Mouse (Mus musculus): ENCODE data around the gene Tbc1d2.

Gene Tbc1d2

GRCm38 (mm10) chr4:46650086-46650753, at the start of gene Tbc1d2:
Gene Tbc1d2, minus strand, starts transcription at chr4:46650209.
- in situ Hi-C loops (cut with MboI; ENCODE audit: unreplicated experiment in 2 of 2) = loop anchor here (5.0 to 10.0 kb wide), 7 partner anchors 38 to 448 kb away; partner anchors contain the start of gene Trmo (in 1 of the 2)

- in situ Hi-C loops (cut with MboI; ENCODE audit: unreplicated experiment in 2 of 2) = no loop called here
Measured at GRCm38 (mm10) chr4:46696467-46696866, 46.5 kb upstream of the Tbc1d2 start.

GRCm38 (mm10) chr4:46690565-46690964, 40.6 kb upstream of the Tbc1d2 start:
- in situ Hi-C loops (cut with MboI; ENCODE audit: unreplicated experiment in 2 of 2) = no loop called here

GRCm38 (mm10) chr4:46690023-46690420, 40.0 kb upstream of the Tbc1d2 start:
- in situ Hi-C loops (cut with MboI; ENCODE audit: unreplicated experiment in 2 of 2) = no loop called here

- in situ Hi-C loops (cut with MboI; ENCODE audit: unreplicated experiment in 2 of 2) = loop anchor here (5.0 kb wide), 1 partner anchor 348 kb away; no protein-coding TSS in a partner anchor
Measured at GRCm38 (mm10) chr4:46689397-46690022, 39.5 kb upstream of the Tbc1d2 start.

GRCm38 (mm10) chr4:46688213-46688832, 38.3 kb upstream of the Tbc1d2 start:
- in situ Hi-C loops (cut with MboI; ENCODE audit: unreplicated experiment in 2 of 2) = loop anchor here (5.0 kb wide), 1 partner anchor 349 kb away; no protein-coding TSS in a partner anchor

GRCm38 (mm10) chr4:46684160-46684559, 34.2 kb upstream of the Tbc1d2 start:
- in situ Hi-C loops (cut with MboI; ENCODE audit: unreplicated experiment in 2 of 2) = no loop called here

GRCm38 (mm10) chr4:46676646-46677045, 26.6 kb upstream of the Tbc1d2 start:
- in situ Hi-C loops (cut with MboI; ENCODE audit: unreplicated experiment in 2 of 2) = no loop called here

- in situ Hi-C loops (cut with MboI; ENCODE audit: unreplicated experiment in 2 of 2) = no loop called here
Measured at GRCm38 (mm10) chr4:46675992-46676391, 26.0 kb upstream of the Tbc1d2 start.

- in situ Hi-C loops (cut with MboI; ENCODE audit: unreplicated experiment in 2 of 2) = no loop called here
Measured at GRCm38 (mm10) chr4:46675272-46675785, 25.3 kb upstream of the Tbc1d2 start.

GRCm38 (mm10) chr4:46668620-46669019, 18.6 kb upstream of the Tbc1d2 start:
- in situ Hi-C loops (cut with MboI; ENCODE audit: unreplicated experiment in 2 of 2) = no loop called here

- in situ Hi-C loops (cut with MboI; ENCODE audit: unreplicated experiment in 2 of 2) = no loop called here
Measured at GRCm38 (mm10) chr4:46666420-46666819, 16.4 kb upstream of the Tbc1d2 start.

- in situ Hi-C loops (cut with MboI; ENCODE audit: unreplicated experiment in 2 of 2) = no loop called here
Measured at GRCm38 (mm10) chr4:46665371-46665774, 15.4 kb upstream of the Tbc1d2 start.

GRCm38 (mm10) chr4:46664123-46665009, 14.4 kb upstream of the Tbc1d2 start:
- in situ Hi-C loops (cut with MboI; ENCODE audit: unreplicated experiment in 2 of 2) = no loop called here

GRCm38 (mm10) chr4:46661433-46661832, 11.4 kb upstream of the Tbc1d2 start:
- in situ Hi-C loops (cut with MboI; ENCODE audit: unreplicated experiment in 2 of 2) = no loop called here

GRCm38 (mm10) chr4:46658946-46659345, 8.9 kb upstream of the Tbc1d2 start:
- in situ Hi-C loops (cut with MboI; ENCODE audit: unreplicated experiment in 2 of 2) = loop anchor here (5.0 to 10.0 kb wide), 6 partner anchors 47 to 454 kb away; partner anchors contain the start of gene Trmo (in 1 of the 2)

- in situ Hi-C loops (cut with MboI; ENCODE audit: unreplicated experiment in 2 of 2) = loop anchor here (5.0 to 10.0 kb wide), 6 partner anchors 45 to 452 kb away; partner anchors contain the start of gene Trmo (in 1 of the 2)
Measured at GRCm38 (mm10) chr4:46657116-46657515, 7.1 kb upstream of the Tbc1d2 start.

- in situ Hi-C loops (cut with MboI; ENCODE audit: unreplicated experiment in 2 of 2) = loop anchor here (5.0 to 10.0 kb wide), 6 partner anchors 44 to 451 kb away; partner anchors contain the start of gene Trmo (in 1 of the 2)
Measured at GRCm38 (mm10) chr4:46655956-46656355, 5.9 kb upstream of the Tbc1d2 start.

- in situ Hi-C loops (cut with MboI; ENCODE audit: unreplicated experiment in 2 of 2) = loop anchor here (5.0 to 10.0 kb wide), 6 partner anchors 43 to 450 kb away; partner anchors contain the start of gene Trmo (in 1 of the 2)
Measured at GRCm38 (mm10) chr4:46655298-46655697, 5.3 kb upstream of the Tbc1d2 start.

- in situ Hi-C loops (cut with MboI; ENCODE audit: unreplicated experiment in 2 of 2) = no loop called here
Measured at GRCm38 (mm10) chr4:46649161-46649560, 848 bp downstream of the Tbc1d2 start.

Data from v-Abl transformed pro-B cells (cell line).